Mouse (Mus musculus) heart, postnatal 0 days (tissue): ENCODE data around the gene Tex14.

ENCODE experiments used
- CTCF ChIP-seq: IDR thresholded peaks from 2 replicates; pipeline ENCODE4 v1.5.1; 2016; ENCODE audit warnings: antibody characterized with exemption, control low read depth, low read depth
- EP300 ChIP-seq: IDR thresholded peaks from 2 replicates; pipeline ENCODE4 v1.6.1; 2016; ENCODE audit warnings: antibody characterized with exemption, low read depth

DNA sequence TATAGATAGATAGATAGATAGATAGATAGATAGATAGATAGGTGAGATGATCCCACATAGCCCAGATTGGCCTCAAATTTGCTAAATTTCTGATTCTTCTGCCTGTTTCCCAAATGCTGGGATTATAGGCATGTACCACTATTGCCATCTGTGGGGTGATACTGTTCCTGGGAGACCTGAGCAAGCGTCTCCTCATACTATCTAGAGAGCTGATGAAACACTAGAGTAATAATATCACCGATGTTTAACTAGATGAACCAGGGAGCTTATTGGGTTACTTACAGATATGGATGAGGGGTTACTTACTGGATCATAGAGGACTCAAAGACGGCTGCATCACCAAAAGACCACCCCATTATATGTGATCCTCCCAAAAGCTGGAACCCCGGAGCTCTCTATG lies 24.5 kb downstream of the Tex14 start:
- no peak for TF ChIP-seq CTCF
- TF ChIP-seq EP300, result no peak
